Mouse (Mus musculus) neural tube, embryonic 14.5 days (tissue): ENCODE results near the gene 1110008L16Rik. TPM values are rescaled to one million over a fixed set of nuclear protein-coding genes. Genes with fewer than 3 reads are reported as not detected.

Experiments
- ATAC-seq: fragments of 200-750 bp; cut with Nextera tagmentation; 2 replicates; pipeline ENCODE4 v1.8.0; 2017; ENCODE audit warnings: low read depth, mild to moderate bottlenecking, moderate TSS enrichment, moderate library complexity
- H3K27ac ChIP-seq: fragments of 300-500 bp; sonication (generic); 2 replicates; pipeline ENCODE4 v1.5.1; 2014; ENCODE audit warnings: low read depth, mild to moderate bottlenecking, control low read depth, low read length, moderate library complexity, mixed read lengths
- H3K27me3 ChIP-seq: fragments of 300-500 bp; sonication (generic); 2 replicates; pipeline ENCODE4 v1.6.1; 2014; ENCODE audit warnings: low read length; ENCODE audit not compliant: control insufficient read depth, insufficient read depth
- H3K36me3 ChIP-seq: fragments of 300-500 bp; sonication (generic); 2 replicates; pipeline ENCODE4 v1.6.1; 2014; ENCODE audit warnings: low read length, mixed read lengths; ENCODE audit not compliant: control insufficient read depth, insufficient read depth
- H3K4me1 ChIP-seq: fragments of 300-500 bp; sonication (generic); 2 replicates; pipeline ENCODE4 v1.6.1; 2014; ENCODE audit warnings: low read length; ENCODE audit not compliant: control insufficient read depth, insufficient read depth
- H3K4me2 ChIP-seq: fragments of 300-500 bp; sonication (generic); 2 replicates; pipeline ENCODE4 v1.6.1; 2014; ENCODE audit warnings: mild to moderate bottlenecking, low read depth, low read length, control low read depth
- H3K4me3 ChIP-seq: fragments of 300-500 bp; sonication (generic); 2 replicates; pipeline ENCODE4 v1.5.1; 2014; ENCODE audit warnings: low read depth, low read length, control low read depth, mixed read lengths
- H3K9ac ChIP-seq: fragments of 300-500 bp; sonication (generic); replicated peaks from 2 replicates; pipeline ENCODE4 v1.6.1; 2014; ENCODE audit warnings: low read depth, mild to moderate bottlenecking, control low read depth, low read length, mixed read lengths
- H3K9me3 ChIP-seq: fragments of 300-500 bp; sonication (generic); 2 replicates; pipeline ENCODE4 v1.6.1; 2016; ENCODE audit warnings: low read length; ENCODE audit not compliant: control insufficient read depth
- whole genome bisulfite sequencing: fragments of 180-500 bp; shearing (Covaris S2); extraction: QIAGEN DNeasy Blood & Tissue Kit; methylation state at CpG from one replicate; pipeline ENCODE4 v1.1.7; 2014; 5-methylcytosine and 5-hydroxymethylcytosine counted together
- polyA plus RNA-seq: library from polyadenylated mRNA; unstranded; fragments of >200 nt; fragmentation: Nextera tagmentation; extraction: Ambion mirVana; gene quantifications from 2 replicates; pipeline ENCODE4 v1.2.1, GENCODE M21; 2014

The 1110008L16Rik gene
- polyA plus RNA-seq, 1 experiment from 2014 or later, result 11.4 TPM

GRCm38 (mm10) chr12:55426300-55426699, 126.9 kb downstream of the 1110008L16Rik start:
- no peak overlapping the region for H3K4me3 ChIP-seq
- H3K36me3 ChIP-seq, result no peaks in the 10 kb centered on the region
- H3K9me3 ChIP-seq, result no peaks in the 10 kb centered on the region
- no peaks in the 10 kb centered on the region for H3K27me3 ChIP-seq
- ATAC-seq, result no peak
- no peaks in the 10 kb centered on the region for H3K4me1 ChIP-seq
- no peak overlapping the region for H3K27ac ChIP-seq
- no peak overlapping the region for H3K4me2 ChIP-seq
- WGBS, result 93% methylated on average over 7 of the region's 7 CpGs
- no peak overlapping the region for H3K9ac ChIP-seq

DNA sequence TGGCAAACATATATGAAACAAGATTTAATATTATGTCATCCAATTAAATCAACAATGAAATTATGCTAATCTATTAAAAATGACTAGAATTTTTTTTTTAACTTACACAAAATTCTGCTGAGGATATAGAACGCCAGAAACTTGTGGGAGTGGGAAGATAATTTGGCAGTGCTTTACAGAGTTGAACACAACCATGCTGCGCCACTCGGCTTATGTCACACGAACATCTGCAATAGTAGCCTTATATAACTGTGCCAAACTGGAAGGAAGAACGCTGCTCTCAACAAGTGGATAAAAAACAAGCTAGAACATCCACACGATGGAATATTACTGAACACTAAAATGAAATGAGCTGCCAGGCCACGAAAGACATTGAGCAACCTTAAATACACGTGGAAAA, 129.8 kb downstream of the 1110008L16Rik start:
- no peak overlapping the region for H3K4me2 ChIP-seq
- H3K27ac ChIP-seq, result no peak overlapping the region
- H3K4me1 ChIP-seq, result no peaks in the 10 kb centered on the region
- no peak overlapping the region for H3K9ac ChIP-seq
- WGBS, result 90% methylated on average over 8 of the region's 8 CpGs
- no peaks in the 10 kb centered on the region for H3K9me3 ChIP-seq
- ATAC-seq, result no peak
- no peak overlapping the region for H3K4me3 ChIP-seq
- no peaks in the 10 kb centered on the region for H3K36me3 ChIP-seq
- H3K27me3 ChIP-seq, result no peaks in the 10 kb centered on the region

- Histone ChIP-seq H3K9ac (no peak overlapping the region), H3K9me3 (no peaks in the 10 kb centered on the region), H3K27me3 (no peaks in the 10 kb centered on the region), H3K4me1 (no peaks in the 10 kb centered on the region), H3K27ac (no peak overlapping the region), H3K36me3 (no peaks in the 10 kb centered on the region), H3K4me3 (no peak overlapping the region), H3K4me2 (no peak overlapping the region)
- 91% methylated on average over 4 of the region's 4 CpGs for WGBS
- ATAC-seq, result no peak
Observed at GRCm38 (mm10) chr12:55429956-55430355, 130.6 kb downstream of the 1110008L16Rik start.

Other genes starting within 250 kb of the 1110008L16Rik start
- 32.2 TPM in 2 replicates for gene 2700097O09Rik, start 219.5 kb upstream of the 1110008L16Rik start, polyA plus RNA-seq
- gene Srp54a, start 219.3 kb upstream of the 1110008L16Rik start, polyA plus RNA-seq, result 213 and 218 TPM in 2 replicates
- 65.6 and 69.5 TPM in 2 replicates for gene Fam177a, start 175.1 kb upstream of the 1110008L16Rik start, polyA plus RNA-seq
- gene Srp54b, start 144.5 kb upstream of the 1110008L16Rik start, polyA plus RNA-seq, result 64.6 and 69.9 TPM in 2 replicates
- not detected in 2 replicates for gene 1700047I17Rik2, start 100.0 kb upstream of the 1110008L16Rik start, polyA plus RNA-seq
- 79.7 and 93.0 TPM in 2 replicates for gene Srp54c, start 69.4 kb upstream of the 1110008L16Rik start, polyA plus RNA-seq
- 27.8 and 31.1 TPM in 2 replicates for gene Ppp2r3c, start 3.4 kb downstream of the 1110008L16Rik start, polyA plus RNA-seq
- 420 and 439 TPM in 2 replicates for gene Psma6, start 84.6 kb downstream of the 1110008L16Rik start, polyA plus RNA-seq
- gene Nfkbia, start 193.1 kb downstream of the 1110008L16Rik start, polyA plus RNA-seq, result 61.9 and 62.7 TPM in 2 replicates